Mouse (Mus musculus) urinary bladder, postnatal 36 days (tissue): ENCODE results near the gene Lrfn3.

Experiments used
- DNase-seq, 2 experiments: peaks; one replicate each; pipeline ENCODE4 v3.0.0; 2022; ENCODE audit warnings: low spot score in 2 of 2, mixed read lengths in 1 of 2

Lrfn3 gene

DNA sequence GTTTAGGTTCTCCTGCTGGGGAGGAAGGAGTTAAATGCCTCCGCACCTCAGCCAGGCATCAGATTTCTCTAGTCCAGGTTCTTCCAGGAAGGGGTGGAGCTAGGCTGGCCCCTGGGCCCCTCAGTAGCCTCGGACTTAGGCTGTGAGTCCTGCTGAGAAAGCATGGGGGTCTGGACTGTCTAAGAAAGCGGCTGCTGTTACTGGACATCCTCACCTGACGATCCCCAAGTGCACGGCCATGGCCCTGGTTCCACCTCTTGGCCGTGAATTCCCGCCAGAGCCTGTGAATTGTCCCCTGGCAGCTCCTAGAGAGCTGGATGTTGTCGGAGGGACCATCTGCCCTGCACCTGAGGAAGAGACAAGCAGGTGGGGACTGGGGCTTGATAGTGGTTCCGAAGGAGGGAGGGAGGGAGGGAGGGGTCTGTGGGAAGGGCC lies 47.8 kb downstream of the Lrfn3 start, which contains the start of gene Syne4:
Gene Syne4, plus strand, starts transcription at position 87 of the 435 bp plus-strand sequence.
- no peak for DNase-seq

GRCm38 (mm10) chr7:30313666-30314320 lies 48.8 kb downstream of the Lrfn3 start:
- DNase-seq, result no peak

GRCm38 (mm10) chr7:30310136-30310535 lies 52.4 kb downstream of the Lrfn3 start:
- DNase-seq, result no peak

GRCm38 (mm10) chr7:30309395-30310129 lies 53.0 kb downstream of the Lrfn3 start:
- no peak for DNase-seq

GRCm38 (mm10) chr7:30308076-30309005 lies 54.2 kb downstream of the Lrfn3 start, which contains the start of gene Alkbh6:
Gene Alkbh6 (plus strand): TSS chr7:30308717.
- DNase-seq, result peak; percentile 89 to 94

DNA sequence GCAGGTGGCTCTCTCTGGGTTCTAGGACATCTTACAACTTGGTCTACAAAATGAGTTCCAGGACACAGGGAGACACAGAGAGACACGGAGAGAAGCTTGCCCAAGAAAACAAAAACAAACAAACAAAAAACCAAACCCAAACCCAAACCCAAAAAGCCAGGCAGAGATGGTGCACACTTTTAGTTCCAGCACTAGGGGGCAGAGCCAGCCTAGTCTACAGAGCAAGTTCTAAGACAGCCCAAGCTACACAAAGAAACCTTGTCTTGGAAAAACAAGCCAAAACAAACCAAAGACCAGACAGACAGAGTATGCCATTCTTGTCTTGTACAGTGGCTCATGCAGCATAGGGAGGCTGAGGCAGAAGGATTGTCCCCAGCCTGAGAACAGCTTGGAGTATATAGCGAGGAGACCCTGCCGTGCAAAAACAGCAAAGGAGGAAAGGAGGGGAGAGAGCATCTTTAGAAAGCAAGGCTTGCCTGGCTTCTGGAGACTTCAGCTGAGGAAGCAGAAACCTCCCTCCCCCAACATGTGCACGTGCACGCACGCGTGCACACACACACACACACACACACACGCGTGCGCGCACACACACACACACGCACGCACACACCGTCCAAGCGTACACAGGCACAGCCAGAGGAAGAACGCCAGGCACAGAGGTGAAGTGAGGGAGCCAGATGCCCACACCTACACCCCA lies 56.3 kb downstream of the Lrfn3 start:
- no peak for DNase-seq
